Mouse (Mus musculus) activated CD4-positive, CD25-positive, alpha-beta regulatory T cell, adult 4 months (primary cell): ENCODE data around the gene Slc12a4. TPM values are rescaled to one million over a fixed set of nuclear protein-coding genes. Genes with fewer than 3 reads are reported as not detected.
A peak's percentile ranks its signal among the peaks of the same experiment; 100 is the strongest.

ENCODE experiments used
- ATAC-seq: one replicate; pipeline ENCODE4 v1.8.0; 2017
- polyA plus RNA-seq, 2 experiments: library from polyadenylated mRNA; unstranded; fragments of 100-300 nt; shearing (Covaris generic); gene quantifications; one replicate each; pipeline ENCODE4 v1.2.1; 2017

Slc12a4 gene
- polyA plus RNA-seq, 2 experiments from 2014 or later, result 3.8 to 8.1 TPM

DNA sequence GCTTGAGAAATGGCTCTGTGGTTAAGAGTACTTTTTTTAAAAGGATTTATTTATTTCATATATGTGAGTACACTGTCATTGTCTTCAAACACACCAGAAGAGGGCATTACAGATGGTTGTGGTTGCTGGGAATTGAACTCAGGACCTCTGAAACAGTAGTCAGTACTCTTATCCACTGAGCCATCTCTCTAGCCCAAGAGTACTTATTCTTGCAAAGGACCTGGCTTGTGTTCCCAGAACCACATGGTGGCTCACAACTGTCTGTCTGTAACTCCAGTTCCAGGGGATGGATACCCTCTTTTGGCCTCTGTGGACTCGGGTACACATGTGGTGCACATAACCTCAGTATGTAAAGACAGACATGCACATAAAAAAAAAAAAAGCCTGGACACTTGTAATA, 3.5 kb upstream of the Slc12a4 start:
- no peak for ATAC-seq

DNA sequence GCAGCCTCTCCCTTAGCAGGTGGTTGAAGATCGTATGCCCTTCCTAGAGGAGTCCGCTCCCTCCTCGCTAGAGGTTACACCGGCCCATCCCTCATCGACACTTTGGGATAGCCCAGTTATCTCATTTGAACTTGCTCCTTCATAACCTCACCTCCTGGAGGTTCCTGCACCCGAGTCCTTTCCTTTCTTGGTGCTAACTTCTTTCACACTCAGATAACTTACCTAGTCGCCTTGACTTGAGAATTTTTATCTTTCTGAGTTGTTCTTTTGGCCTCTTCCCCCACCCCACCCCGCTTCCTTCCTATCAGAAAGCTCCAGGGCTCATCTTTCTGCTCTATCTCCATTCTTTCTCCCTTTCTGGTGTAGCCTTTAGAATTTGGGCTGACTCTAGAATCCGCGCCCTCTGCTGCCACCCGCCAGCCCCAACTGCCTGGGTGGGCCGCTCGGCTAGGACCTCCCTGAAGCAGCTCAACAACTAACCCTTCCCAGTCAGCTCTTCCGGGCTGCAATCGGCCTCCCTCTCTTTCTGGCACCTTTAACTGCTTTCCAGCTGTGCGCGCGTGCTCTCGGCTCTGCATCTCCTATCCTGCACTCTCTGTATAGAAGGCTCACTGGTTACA, 905 bp upstream of the Slc12a4 start:
- ATAC-seq, result no peak

DNA sequence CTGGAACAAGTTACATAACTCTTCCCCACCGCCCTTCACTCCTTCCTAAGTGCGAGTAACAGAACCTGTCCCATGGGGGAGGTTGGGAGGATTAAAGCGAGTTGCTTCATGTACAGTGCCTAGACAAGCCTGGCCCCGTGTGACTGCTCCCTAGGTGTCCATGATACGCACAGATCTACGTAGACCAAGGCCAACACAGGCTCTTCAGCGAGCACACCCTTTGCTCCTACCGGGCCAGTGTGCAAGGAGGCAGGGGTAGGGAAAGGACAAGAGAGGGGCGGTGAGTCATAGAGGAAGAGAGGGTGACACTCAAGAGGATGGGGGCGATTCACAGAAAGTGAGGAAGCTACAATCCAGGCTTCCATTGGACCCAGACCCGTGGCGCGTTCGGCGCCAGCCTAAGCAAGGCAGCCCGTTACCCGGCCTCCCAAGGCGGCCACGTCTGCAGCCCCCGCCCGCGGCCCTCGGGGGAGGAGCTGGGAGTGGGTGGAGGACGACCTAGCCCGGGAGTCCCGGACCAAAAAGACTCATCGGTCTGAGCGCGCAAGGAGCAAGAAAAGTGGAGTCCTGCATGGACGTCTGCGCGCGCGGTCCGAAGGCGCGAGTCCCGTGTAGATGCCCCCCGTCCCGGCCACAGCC, 512 bp downstream of the Slc12a4 start:
- peak; percentile 81 for ATAC-seq

DNA sequence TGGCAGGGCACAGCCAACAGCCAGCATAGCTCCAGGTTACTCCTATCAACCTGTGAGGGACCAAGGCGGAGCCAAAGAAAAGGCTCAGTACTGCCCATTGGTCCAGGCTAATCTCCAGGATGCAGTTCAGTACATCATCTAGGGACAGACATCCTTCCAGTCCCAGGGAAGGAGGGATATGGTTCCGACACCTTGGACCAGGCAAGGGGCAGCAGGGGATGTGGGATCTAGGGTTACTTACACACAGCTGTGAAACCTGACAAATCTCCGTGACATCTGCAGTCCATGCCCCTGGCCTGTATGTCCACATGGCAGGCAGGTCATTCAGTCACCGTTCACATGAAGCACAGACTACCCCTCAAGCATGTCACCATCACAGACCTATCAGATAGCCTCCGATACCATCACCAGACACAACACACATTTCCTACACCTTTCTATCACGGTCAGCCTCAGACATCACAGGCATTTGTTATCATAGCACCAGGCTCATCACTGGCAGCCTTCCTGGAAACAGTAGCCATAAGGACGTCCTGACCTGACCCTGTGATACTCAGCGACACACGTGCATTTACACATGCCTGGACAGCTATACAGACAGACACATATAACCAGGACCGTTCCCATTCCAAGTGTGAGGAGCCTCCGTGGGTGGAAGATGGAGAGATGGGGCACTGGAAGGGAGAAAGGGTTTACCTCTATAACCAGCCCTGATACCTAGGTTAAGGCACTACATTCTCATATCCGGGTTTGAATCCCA, 1.2 kb downstream of the Slc12a4 start:
- ATAC-seq, result no peak

DNA sequence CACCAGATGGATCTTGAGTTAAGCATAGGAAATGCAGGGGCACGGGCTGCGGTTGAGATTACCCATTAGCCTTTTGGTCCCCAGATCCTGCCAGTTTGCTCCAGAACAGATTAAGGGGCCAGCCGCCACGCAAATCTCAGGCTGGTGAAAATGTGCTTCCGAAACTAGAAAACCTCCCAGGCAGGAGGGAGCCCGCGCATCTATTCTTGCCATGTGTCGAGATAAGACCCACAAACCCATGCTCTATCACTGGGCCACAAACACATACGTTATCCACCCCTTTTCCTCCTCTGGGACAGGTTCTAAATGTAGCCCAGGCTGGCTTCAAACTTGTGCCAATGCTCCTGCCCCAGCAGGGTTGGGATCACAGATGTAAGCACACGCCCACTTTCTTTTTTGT, 4.4 kb downstream of the Slc12a4 start:
- no peak for ATAC-seq

DNA sequence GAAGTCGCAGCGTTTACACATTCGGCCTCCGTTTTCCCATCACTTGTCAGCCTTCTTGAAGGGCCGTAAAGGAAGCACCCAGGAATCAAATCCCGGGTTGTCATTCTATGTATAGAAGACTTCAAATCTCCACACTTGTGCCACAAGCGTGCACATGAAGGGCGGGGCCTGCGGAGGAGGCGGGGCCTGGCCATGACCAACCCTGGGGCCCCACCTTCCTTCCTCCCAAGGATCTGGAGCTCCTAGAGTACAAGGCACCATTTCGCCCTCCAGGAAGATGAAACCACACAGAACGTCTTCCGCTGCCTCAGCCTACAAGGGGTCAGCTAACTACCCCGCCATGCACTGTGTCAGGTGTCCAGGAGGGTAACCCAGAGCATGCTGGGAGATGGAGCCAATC, 4.8 kb downstream of the Slc12a4 start:
- no peak for ATAC-seq

DNA sequence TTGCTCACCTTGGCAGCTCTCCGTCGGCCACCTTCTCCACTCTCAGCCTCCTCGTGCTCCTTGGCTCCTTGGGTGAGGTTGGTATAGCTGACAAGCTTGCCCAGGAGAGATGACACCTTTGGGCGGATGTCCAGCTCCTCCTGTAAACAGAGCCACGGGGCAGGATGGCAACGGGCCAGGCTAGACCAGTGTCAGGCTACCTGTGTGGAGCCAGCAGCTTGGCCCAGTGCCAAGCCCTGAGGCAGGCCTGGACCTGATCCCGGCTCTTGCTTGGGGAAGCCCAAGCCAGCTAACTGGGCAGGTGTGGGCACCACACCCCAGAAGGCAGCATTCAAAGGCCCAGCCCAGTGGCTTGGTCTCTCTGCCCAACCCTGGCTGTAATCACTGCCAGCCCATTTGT, 6.5 kb downstream of the Slc12a4 start:
- no peak for ATAC-seq

DNA sequence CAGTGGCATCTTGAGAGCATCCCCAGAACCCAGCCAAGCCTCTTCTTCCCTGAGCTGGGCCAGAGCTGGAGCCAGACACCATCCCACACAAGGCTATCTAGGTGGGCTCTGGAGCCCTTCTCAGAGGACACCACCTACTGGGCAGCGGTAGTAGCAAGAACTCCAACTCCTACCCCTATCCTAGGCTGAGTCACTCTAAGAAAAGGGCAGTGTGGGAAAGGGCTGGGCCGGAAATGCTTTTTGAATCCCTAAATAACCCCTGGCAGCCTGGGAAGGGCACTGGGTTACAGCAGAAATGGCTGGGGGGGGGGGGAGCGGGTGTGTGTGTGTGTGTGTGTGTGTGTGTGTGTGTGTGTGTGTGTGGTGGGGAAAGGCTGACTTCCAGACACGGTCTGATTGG, 8.1 kb downstream of the Slc12a4 start:
- no peak for ATAC-seq

DNA sequence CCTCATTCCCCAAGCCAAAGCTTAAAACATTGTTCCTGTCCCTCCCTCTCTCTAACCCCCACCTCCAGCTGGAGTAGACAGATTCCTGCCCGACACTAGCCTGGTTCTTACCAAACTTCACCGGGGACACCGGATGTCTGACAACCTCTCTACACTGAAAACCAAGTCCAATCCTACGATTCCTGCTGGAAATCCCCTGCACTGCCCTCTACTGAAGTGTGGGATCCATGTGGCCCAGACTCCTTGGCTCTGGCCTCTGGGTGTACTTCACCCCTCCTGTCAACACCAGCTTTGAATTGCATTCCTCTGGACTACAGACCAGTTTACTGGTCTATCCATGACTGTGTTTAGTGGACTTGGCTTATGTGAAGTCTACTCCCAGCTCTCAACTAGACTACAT, 9.3 kb downstream of the Slc12a4 start:
- ATAC-seq, result no peak

DNA sequence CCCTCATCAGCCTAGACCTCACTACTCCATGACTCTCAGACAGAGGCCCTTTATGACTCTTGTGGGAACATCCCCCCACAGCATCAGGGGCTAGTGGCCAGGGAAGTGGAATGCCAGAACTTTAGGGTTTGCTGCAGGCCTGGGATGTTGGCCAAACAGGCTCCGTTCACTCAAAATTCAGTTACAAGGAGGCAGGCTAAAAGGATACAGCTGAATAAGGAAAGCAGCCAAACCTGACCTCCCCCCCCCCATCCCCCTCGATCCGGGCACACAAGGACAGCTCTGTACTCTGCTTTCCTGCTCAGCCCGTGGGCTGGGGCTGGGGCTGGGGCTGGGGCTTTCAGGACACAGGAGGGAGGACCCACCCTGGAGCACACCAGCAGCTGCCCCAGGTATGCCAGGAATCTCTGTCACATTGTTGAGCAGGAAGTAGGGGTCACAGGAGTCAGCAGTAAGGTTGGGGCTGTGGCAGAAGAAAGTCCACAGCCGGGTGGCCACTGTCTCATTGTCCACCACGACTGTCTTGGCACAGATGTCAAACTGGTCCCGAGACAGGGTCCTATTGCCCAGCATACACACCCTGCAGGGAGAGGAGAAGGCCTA, 14.7 kb downstream of the Slc12a4 start:
- no peak for ATAC-seq

DNA sequence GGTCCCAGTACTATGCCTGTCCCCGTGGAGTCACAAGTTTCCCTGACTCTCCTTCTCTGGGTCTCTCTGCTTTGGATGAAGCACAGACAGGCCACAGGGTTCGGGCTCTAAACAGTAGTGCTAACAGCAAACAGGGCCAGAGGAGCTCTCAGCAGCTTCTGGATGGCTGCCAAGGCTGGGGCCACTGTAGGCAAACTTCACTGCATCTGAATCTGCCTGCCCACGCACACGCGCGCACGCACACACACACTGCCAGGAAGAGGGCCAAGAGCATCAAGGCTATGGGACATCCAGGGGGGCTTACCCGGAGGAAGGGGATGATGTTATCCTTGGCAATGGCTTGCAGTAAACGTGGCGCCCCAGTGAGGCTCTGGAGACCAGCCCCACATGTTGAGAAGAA, 16.5 kb downstream of the Slc12a4 start:
- no peak for ATAC-seq

DNA sequence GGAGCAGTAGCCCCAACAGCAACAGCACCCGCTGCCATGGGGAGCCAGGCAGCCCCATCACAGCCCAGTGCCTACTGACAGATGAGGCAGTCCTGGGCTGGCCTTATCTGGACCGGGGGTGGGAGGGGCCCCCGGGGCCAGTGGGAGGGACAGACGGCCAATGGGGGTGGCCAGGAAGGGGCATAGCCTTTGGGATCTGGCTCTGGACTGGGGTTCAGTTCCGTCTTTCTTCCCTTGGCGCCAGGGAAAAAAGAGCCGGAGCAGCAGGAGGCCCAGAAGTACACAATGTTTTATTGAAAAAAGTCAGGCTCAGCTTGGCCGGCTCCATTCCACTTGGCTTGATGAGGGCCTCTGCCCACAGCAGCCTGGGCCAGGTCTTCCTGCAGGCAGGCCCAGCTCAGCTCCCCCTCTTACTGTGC, 22.6 kb downstream of the Slc12a4 start, which contains the start of gene Lcat:
Gene Lcat, minus strand, starts transcription at position 62 of the 419 bp plus-strand sequence.
- ATAC-seq, result no peak

DNA sequence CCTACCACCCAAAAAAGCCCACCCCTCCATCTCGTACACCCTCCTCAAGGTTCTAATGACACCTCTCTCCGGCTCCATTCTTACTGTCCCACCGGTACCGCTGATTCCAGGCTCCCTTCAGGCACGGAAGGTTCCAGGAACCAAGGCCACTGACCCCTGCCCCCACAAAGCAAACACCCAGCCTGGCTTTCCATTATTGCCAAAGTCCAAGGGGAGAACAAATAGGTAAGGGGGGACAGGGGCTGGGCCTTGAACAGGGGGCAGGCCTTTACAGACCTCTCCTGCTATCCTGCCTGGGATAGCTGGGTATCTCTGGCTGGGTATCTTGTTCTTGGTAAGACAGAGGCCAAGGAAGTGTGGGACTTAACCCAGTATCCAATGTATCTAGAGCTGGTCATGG, 23.4 kb downstream of the Slc12a4 start:
- no peak for ATAC-seq

DNA sequence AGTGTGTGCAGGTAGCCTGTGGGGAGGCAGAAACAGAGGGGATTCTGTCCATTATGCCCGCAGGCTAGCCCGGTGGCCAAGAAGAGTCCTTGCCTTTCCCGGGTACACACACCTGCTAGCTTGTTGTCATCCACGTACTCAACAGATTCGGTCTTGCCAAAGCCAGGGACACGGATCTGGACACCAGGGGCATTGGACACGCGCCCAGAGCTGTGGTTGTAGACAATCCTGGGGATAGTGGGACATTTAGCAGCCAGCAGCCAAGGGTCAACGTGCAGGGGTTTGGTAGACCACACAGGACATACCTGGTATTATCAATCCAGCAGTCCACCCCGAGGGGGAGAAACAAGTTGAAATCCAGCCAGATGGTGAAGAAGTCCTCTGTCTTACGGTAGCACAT, 23.9 kb downstream of the Slc12a4 start:
- ATAC-seq, result no peak

DNA sequence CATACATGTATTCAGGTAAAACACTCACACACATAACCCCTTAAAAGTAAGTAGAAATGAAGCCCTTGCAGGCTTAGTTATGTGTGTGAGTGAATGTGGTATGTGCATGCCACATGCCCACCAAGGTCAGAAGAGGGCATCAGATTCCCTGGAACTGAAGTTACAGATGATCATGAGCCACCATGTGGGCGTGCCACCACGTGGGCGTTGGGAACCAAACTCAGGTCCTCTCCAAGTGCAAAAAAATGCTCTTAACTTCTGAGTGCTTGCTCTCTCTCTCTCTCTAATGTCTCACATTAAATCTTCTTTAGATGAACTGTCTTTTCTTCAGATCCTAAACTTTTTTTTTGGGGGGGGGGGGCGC, 27.6 kb downstream of the Slc12a4 start, which contains the start of gene Psmb10:
Gene Psmb10, minus strand, starts transcription at position 139 of the 364 bp plus-strand sequence.
- peak; percentile 2 for ATAC-seq

DNA sequence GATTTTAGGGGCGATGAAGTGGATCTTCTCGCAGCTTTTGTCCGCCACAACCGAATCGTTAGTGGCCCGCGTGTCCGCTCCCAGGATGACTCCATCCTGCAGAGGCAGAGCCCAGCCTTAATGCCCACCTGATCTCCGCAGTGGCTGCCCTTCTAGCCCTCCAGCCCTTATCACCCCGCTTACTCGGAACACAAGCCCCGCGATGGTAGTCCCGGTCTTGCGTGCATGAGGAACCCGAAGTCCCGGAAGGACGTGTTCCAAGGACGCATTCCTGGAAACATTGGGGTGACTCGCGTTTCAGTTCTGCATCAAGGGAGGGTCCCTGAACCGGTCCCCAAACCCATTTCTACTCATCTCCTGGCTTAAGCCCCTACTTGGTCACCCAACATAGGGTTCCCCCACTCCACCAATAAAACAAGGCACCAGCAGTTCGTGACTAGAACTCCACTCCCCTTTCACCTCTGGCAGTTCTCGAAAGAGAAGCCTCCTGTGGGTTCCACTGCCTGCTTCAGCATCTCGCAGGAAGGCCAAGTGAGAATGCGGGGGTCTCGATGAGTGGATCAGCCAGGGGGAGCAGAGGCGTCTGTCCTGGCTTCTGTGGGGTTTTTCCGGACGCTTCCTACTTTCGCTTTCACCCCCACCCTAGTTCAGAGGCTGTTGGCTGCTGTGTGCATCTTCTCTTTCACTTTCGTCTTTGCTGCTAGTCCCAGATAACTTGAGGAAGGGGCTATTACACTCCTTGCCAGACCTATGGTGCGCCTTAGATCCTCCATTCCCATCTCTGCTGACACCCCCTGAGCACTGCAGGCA, 28.2 kb downstream of the Slc12a4 start:
- peak; percentile 86 for ATAC-seq

DNA sequence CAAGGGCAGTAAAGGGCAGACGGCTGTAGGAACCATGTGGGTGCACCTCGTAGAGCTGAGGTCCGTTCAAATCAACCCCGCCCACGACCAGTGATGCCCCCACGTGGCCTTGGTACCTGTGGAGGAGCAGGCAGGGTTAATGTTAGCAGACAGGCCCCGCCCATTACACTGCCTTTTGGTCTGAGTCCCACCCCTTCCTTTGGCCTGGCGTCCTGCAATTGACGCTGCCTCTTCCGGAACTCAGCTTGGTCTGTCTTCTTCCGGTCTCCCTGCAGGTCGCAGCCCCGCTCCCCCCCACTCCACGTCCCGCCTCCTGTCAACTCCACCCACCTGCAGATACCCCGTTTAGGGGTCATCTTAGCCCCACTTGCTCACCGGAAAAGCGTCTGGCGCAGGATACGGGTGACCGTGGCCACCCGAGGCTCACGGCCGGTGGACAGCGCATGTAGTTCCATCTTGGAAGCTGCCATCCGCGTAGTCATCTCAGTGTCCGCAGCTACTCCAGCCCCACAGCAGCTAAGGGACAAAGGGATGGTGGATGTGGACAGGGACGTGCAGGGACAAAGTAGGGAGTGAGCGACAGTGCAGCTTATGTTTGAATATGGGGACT, 28.9 kb downstream of the Slc12a4 start:
- ATAC-seq, result peak; percentile 55

DNA sequence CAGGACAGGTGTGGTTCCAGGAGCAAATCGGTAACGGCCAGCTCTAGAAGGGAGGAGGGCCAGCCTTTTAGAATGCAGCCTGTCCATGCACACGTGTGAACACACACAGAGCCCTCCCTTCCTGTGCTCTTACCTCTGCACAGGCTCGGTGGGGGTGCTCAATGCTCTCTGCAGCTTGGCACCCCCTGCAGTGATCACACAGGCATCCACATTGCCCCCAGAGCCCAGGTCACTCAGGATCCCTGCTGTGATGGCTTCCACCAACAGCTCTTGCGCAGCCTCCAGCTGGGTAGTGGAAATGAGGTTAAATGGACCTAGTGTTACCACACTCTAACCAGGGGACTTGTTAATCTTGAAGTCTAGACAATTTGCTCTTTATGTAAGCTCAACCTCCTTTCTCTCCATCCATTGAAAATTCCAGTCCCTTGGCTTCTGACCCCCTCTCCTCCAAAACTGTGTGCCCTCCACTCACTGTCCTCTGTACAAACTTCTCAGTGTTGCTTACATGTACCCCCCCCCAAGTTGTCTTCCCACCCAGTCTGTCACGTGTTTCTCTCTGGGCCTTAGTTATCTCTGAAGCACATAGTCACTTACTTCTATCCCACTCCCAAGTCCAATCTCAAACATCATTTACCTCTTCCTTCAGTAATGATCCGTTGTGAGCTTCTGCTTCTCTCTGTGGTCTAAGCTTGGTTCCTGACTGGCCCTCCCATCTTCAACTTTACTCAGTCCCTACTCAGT, 29.9 kb downstream of the Slc12a4 start:
- ATAC-seq, result no peak

DNA sequence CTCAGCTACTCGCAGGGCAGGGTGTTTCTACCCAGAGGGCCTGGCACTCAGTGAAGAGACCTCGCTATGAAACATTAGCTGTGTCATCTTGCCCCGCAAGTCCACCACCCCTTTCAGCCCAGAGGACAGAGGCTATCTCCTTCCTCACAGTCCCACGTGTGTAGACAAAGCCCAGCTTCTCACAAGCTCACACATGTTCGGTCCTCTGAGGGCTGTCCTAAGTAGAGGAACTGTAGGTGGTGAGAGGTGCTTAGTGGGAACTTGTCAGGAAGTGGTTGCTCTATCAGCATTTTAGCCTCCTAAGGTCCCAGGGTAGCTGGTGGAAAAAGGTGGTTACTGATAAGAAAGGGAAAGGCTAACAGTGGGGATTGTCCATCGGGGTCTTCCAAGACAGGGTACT, 30.8 kb downstream of the Slc12a4 start:
- ATAC-seq, result no peak

DNA sequence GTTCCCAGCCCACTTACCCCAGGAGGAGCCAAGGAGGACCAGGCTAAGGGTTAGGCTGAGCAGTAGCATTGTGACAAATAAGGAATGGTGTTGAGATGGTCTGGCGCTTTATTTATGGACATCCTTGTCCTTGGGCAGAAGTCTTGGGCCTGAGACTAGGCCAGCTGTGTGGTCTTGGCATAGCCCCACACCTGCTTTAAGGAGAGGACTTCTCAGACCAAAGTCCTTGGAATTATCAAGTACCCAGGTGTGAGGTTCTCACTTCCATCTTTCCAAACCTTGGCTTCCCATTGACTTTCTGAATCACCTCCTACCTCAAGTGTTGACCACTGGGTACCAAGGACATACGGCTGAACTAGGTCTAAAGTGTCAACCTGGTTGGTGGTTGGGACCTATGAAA, 32.1 kb downstream of the Slc12a4 start, which contains the start of gene Ctrl:
Gene Ctrl, minus strand, starts transcription at position 101 of the 400 bp plus-strand sequence.
- ATAC-seq, result no peak

DNA sequence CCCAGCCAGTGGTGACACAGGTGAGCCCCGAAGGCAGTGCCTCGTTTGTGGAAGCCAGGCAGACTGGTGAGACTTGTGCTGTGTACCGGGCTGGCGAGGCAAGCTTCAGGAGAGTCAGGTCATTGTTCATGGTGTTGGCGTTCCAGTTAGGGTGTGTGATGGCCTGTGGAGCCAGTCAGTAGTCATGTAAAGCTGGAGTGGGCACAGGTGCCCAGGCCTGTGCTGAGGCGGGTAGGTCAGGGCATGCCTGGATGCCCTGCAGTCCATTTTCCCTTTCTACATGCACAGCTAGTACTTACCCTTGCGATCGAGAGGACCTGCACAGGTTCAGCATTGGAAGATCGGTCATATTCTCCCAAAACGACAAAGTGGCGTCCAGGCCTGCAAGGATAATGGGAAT, 33.4 kb downstream of the Slc12a4 start:
- no peak for ATAC-seq
